Mouse (Mus musculus): ENCODE measurements around the gene Gpr157. TPM values are rescaled to one million over a fixed set of nuclear protein-coding genes. Genes with fewer than 3 reads are reported as not detected.

The Gpr157 gene
- polyA plus RNA-seq, 1 experiment from 2014 or later, result 2.1 TPM

DNA sequence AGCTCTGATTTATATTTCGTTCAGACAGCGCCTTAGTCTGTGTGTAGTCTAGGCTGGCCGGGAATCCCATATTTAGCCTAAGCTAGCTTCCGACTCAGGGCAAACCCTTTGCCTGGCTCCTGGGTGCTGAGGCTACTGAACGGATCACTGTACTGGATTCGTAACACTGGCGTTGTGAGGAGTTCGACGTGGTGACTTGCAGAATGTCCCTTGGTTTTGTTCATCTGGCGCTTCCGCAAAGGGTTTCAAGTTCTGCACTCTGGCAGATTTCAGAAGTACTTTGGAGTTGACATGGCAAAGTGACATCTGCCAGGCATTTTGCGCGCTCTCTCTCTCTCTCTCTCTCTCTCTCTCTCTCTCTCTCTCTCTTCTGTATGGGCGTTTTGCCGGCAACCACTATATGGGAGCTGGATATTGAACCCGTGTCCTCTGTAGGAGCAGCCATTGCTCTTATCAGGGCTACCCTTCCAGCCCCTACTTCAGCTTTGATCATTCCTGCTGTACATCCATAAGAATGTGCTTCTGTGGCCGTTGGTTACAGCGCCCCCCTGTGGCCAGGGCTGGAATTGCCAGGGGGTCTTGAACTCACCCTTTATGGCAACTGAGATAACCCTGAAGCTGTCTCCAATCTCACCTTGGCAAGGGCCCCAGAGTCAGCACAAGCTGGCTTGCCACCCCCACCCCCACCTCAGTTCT, 4.9 kb downstream of the Gpr157 start:
- WGBS, result 78% methylated on average over 18 of the region's 18 CpGs
- H3K4me2 ChIP-seq, result no peak overlapping the region

GRCm38 (mm10) chr4:150092583-150092902, 5.4 kb downstream of the Gpr157 start:
- peaks cover 52% of the 10 kb centered on the region for H3K4me1 ChIP-seq (replicated peaks)
- WGBS, result 55% methylated on average over 3 of the region's 3 CpGs

More for the DNA sequence above, 4.9 kb downstream of the Gpr157 start:
- ATAC-seq (ENCODE audit: insufficient number of reproducible peaks, low FRiP score), result no peak
- Histone ChIP-seq H3K9ac (no peak overlapping the region), H3K4me1 (replicated peaks) (peaks cover 52% of the 10 kb centered on the region), H3K27me3 (replicated peaks) (peaks cover 19% of the 10 kb centered on the region), H3K9me3 (replicated peaks) (no peaks in the 10 kb centered on the region), H3K27ac (ENCODE audit: poor library complexity, severe bottlenecking) (no peak overlapping the region), H3K4me3 (no peak overlapping the region), H3K36me3 (no peaks in the 10 kb centered on the region)

GRCm38 (mm10) chr4:150093560-150094462, 6.6 kb downstream of the Gpr157 start:
- Histone ChIP-seq H3K4me2 (no peak overlapping the region), H3K36me3 (no peaks in the 10 kb centered on the region), H3K27me3 (replicated peaks) (peaks cover 17% of the 10 kb centered on the region), H3K9ac (no peak overlapping the region), H3K4me1 (replicated peaks) (peaks cover 42% of the 10 kb centered on the region), H3K27ac (ENCODE audit: poor library complexity, severe bottlenecking) (no peak overlapping the region), H3K4me3 (no peak overlapping the region), H3K9me3 (replicated peaks) (no peaks in the 10 kb centered on the region)
- no peak for ATAC-seq (ENCODE audit: insufficient number of reproducible peaks, low FRiP score)
- 53% methylated on average over 12 of the region's 12 CpGs for WGBS

More at GRCm38 (mm10) chr4:150092583-150092902, 5.4 kb downstream of the Gpr157 start:
- no peak overlapping the region for H3K4me2 ChIP-seq
- H3K9me3 ChIP-seq (replicated peaks), result no peaks in the 10 kb centered on the region
- H3K27ac ChIP-seq (ENCODE audit: poor library complexity, severe bottlenecking), result no peak overlapping the region
- H3K36me3 ChIP-seq, result no peaks in the 10 kb centered on the region
- H3K4me3 ChIP-seq, result no peak overlapping the region
- H3K9ac ChIP-seq, result no peak overlapping the region
- ATAC-seq (ENCODE audit: insufficient number of reproducible peaks, low FRiP score), result no peak
- peaks cover 19% of the 10 kb centered on the region for H3K27me3 ChIP-seq (replicated peaks)

- no peak overlapping the region for H3K4me3 ChIP-seq
- H3K4me1 ChIP-seq (replicated peaks), result peaks cover 35% of the 10 kb centered on the region
- ATAC-seq (ENCODE audit: insufficient number of reproducible peaks, low FRiP score), result no peak
- H3K27me3 ChIP-seq (replicated peaks), result peaks cover 17% of the 10 kb centered on the region
- 67% methylated on average over 5 of the region's 5 CpGs for WGBS
- no peaks in the 10 kb centered on the region for H3K36me3 ChIP-seq
- H3K27ac ChIP-seq (ENCODE audit: poor library complexity, severe bottlenecking), result no peak overlapping the region
- no peaks in the 10 kb centered on the region for H3K9me3 ChIP-seq (replicated peaks)
- no peak overlapping the region for H3K9ac ChIP-seq
- H3K4me2 ChIP-seq, result no peak overlapping the region
Measured at GRCm38 (mm10) chr4:150094463-150094789, 7.3 kb downstream of the Gpr157 start.

DNA sequence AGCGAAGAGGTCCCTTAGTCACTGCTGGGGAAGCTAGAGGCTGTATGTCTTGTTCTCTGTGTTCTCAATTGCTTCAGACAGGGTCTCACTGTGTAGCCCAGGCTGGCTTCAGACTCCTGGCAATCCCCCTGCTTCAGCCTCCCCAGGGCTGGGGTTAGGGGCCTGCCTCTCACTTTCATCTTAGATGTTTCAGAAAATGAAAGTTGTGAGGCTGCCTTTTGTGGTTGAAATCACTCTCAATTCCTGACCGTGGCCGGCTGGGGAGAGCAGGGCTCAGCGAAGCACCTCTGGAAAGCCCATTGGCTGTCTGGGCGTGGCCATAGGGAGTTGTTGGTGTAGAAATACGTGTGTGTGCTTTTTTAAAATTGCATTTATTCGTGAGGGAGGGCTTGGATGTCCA, 9.1 kb downstream of the Gpr157 start:
- H3K4me1 ChIP-seq (replicated peaks), result peaks cover 22% of the 10 kb centered on the region
- H3K4me3 ChIP-seq, result no peak overlapping the region
- ATAC-seq (ENCODE audit: insufficient number of reproducible peaks, low FRiP score), result no peak
- peaks cover 36% of the 10 kb centered on the region for H3K27me3 ChIP-seq (replicated peaks)
- H3K4me2 ChIP-seq, result no peak overlapping the region
- WGBS, result 73% methylated on average over 7 of the region's 7 CpGs
- no peaks in the 10 kb centered on the region for H3K36me3 ChIP-seq
- H3K9me3 ChIP-seq (replicated peaks), result no peaks in the 10 kb centered on the region
- H3K9ac ChIP-seq, result no peak overlapping the region
- no peak overlapping the region for H3K27ac ChIP-seq (ENCODE audit: poor library complexity, severe bottlenecking)

DNA sequence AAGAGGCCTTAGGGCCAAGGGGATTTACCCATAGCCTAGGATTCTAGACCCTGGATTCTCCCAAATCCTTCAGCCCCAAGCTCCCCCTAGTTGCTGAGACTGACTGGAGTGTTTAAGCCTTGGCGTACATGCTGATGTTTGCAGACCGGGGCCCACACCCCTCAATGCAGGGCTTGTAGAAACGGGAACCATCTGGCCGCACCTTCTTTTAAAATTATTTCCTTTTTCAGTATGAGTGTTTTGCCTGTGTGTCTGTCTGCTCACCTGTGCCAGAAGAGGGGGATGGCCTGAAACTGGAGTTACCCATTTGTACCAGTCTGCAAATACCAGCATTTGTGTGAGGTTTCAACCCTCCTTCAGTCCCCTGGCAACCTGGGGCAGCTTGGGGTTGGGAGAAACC, 10.7 kb downstream of the Gpr157 start:
- Histone ChIP-seq H3K9ac (no peak overlapping the region), H3K4me2 (no peak overlapping the region), H3K9me3 (replicated peaks) (no peaks in the 10 kb centered on the region), H3K27ac (ENCODE audit: poor library complexity, severe bottlenecking) (no peak overlapping the region), H3K27me3 (replicated peaks) (peaks cover 41% of the 10 kb centered on the region), H3K4me1 (replicated peaks) (peaks cover 15% of the 10 kb centered on the region), H3K4me3 (no peak overlapping the region), H3K36me3 (peaks cover 6% of the 10 kb centered on the region; the same call in 1 of the 2 replicates)
- WGBS, result 87% methylated on average over 4 of the region's 4 CpGs
- ATAC-seq (ENCODE audit: insufficient number of reproducible peaks, low FRiP score), result no peak

GRCm38 (mm10) chr4:150098880-150099279, 11.7 kb downstream of the Gpr157 start:
- WGBS, result 17% methylated on average over 10 of the region's 10 CpGs
- Histone ChIP-seq H3K4me3 (no peak overlapping the region), H3K27me3 (replicated peaks) (peaks cover 41% of the 10 kb centered on the region), H3K9me3 (replicated peaks) (no peaks in the 10 kb centered on the region), H3K4me2 (no peak overlapping the region), H3K4me1 (replicated peaks) (peaks cover 12% of the 10 kb centered on the region), H3K36me3 (peaks cover 6% of the 10 kb centered on the region; the same call in 1 of the 2 replicates), H3K27ac (ENCODE audit: poor library complexity, severe bottlenecking) (no peak overlapping the region), H3K9ac (no peak overlapping the region)
- ATAC-seq (ENCODE audit: insufficient number of reproducible peaks, low FRiP score), result no peak

- H3K4me2 ChIP-seq, result no peak overlapping the region
- no peaks in the 10 kb centered on the region for H3K9me3 ChIP-seq (replicated peaks)
- 86% methylated on average over 7 of the region's 7 CpGs for WGBS
- ATAC-seq (ENCODE audit: insufficient number of reproducible peaks, low FRiP score), result no peak
- H3K27me3 ChIP-seq (replicated peaks), result peaks cover 28% of the 10 kb centered on the region
- H3K9ac ChIP-seq, result no peak overlapping the region
- no peak overlapping the region for H3K4me3 ChIP-seq
- H3K36me3 ChIP-seq, result peaks cover 6% of the 10 kb centered on the region; the same call in 1 of the 2 replicates
- H3K27ac ChIP-seq (ENCODE audit: poor library complexity, severe bottlenecking), result no peak overlapping the region
- peaks cover 13% of the 10 kb centered on the region for H3K4me1 ChIP-seq (replicated peaks)
Measured at GRCm38 (mm10) chr4:150102822-150103221, 15.7 kb downstream of the Gpr157 start.

DNA sequence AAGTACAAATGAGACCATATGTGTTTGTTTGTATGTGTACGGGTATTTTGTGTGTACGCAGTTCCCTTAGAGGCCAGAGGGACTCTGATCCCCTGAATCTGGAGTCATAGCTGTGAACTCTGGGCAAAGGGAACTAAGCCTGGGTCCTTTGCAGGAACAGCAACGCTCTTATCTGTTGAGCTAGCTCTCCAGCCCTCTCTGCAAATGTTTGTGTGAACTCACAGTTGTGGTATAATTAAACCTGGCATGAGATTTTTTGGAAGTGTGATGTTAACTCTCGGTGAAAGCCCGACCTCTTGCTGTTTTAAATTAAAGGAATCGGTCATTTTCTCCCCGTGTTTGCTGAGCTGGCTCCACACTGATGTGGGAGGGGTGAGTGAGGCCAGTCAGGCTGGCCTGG, 18.5 kb downstream of the Gpr157 start:
- H3K4me2 ChIP-seq, result no peak overlapping the region
- 27% methylated on average over 7 of the region's 7 CpGs for WGBS

GRCm38 (mm10) chr4:150106637-150107036, 19.5 kb downstream of the Gpr157 start:
- ATAC-seq (ENCODE audit: insufficient number of reproducible peaks, low FRiP score), result no peak
- H3K27me3 ChIP-seq (replicated peaks), result 0 out of 2 replicates have a peak, but pooled peaks cover 2% of the 10 kb centered on the region
- 56% methylated on average over 5 of the region's 5 CpGs for WGBS
- H3K4me1 ChIP-seq (replicated peaks), result peaks cover 15% of the 10 kb centered on the region
- no peak overlapping the region for H3K27ac ChIP-seq (ENCODE audit: poor library complexity, severe bottlenecking)
- no peak overlapping the region for H3K4me2 ChIP-seq
- H3K36me3 ChIP-seq, result peaks cover 6% of the 10 kb centered on the region; the same call in 1 of the 2 replicates
- no peak overlapping the region for H3K4me3 ChIP-seq
- no peak overlapping the region for H3K9ac ChIP-seq
- no peaks in the 10 kb centered on the region for H3K9me3 ChIP-seq (replicated peaks)

More for the DNA sequence above, 18.5 kb downstream of the Gpr157 start:
- no peak overlapping the region for H3K27ac ChIP-seq (ENCODE audit: poor library complexity, severe bottlenecking)
- no peak overlapping the region for H3K4me3 ChIP-seq
- no peaks in the 10 kb centered on the region for H3K9me3 ChIP-seq (replicated peaks)
- peaks cover 12% of the 10 kb centered on the region; the same call in 1 of the 2 replicates for H3K27me3 ChIP-seq (replicated peaks)
- H3K36me3 ChIP-seq, result peaks cover 6% of the 10 kb centered on the region; the same call in 1 of the 2 replicates
- no peak for ATAC-seq (ENCODE audit: insufficient number of reproducible peaks, low FRiP score)
- H3K9ac ChIP-seq, result no peak overlapping the region
- H3K4me1 ChIP-seq (replicated peaks), result peaks cover 13% of the 10 kb centered on the region

GRCm38 (mm10) chr4:150109636-150110035, 22.5 kb downstream of the Gpr157 start:
- no peak overlapping the region for H3K27ac ChIP-seq (ENCODE audit: poor library complexity, severe bottlenecking)
- no peaks in the 10 kb centered on the region for H3K9me3 ChIP-seq (replicated peaks)
- no peak overlapping the region for H3K9ac ChIP-seq
- no peak overlapping the region for H3K4me3 ChIP-seq
- H3K4me2 ChIP-seq, result no peak overlapping the region
- ATAC-seq (ENCODE audit: insufficient number of reproducible peaks, low FRiP score), result no peak
- no peaks in the 10 kb centered on the region for H3K36me3 ChIP-seq
- 67% methylated on average over 3 of the region's 3 CpGs for WGBS
- H3K4me1 ChIP-seq (replicated peaks), result peaks cover 20% of the 10 kb centered on the region
- H3K27me3 ChIP-seq (replicated peaks), result no peaks in the 10 kb centered on the region

Data from heart, embryonic 12.5 days (tissue).